Comparison of ENCODE assay signal across 8 mouse cellular contexts in the genomic region with DNA sequence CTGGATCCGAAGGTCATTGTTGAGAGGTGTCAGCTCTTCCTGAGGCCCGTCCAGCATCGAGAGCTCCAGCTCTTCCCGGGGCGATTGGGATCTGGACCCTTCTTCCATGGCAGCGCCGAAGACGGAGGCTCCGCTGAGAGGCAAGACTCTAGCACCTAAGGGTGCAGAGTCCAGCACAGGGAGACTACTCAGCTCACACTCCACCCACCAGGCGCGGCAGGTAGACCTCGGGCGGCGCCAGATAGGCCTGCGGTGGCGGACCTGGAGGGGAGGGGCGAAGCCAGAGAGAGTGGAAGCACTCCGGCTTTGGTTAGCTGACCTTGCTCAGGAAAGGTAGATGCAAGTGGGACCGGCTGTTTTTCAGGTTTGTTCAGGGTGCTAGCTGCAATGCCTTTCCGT. TPM values are rescaled to one million over a fixed set of nuclear protein-coding genes. Genes with fewer than 3 reads are reported as not detected.
DNase-seq lines count a peak whose midpoint lies in the region; ATAC-seq and TF ChIP-seq lines count a peak whose summit lies in the region.

A gene (minus strand): TSS at position 135 of the 399 bp plus-strand sequence.

- WGBS in heart, embryonic 16.5 days: 4% methylated on average over 20 of the region's 20 CpGs
- WGBS in embryonic facial prominence, embryonic 10.5 days: 3% methylated on average over 20 of the region's 20 CpGs
- 12% methylated on average over 20 of the region's 20 CpGs for WGBS in lung, adult 2 months
- 5% methylated on average over 20 of the region's 20 CpGs for WGBS in neural tube, embryonic 15.5 days

- H3K9ac ChIP-seq in heart, embryonic 16.5 days (ENCODE audit: low read length): peak within 1 kb of the TSS; percentile 54; the same call in 1 of the 2 replicates
- peak within 1 kb of the TSS; percentile 14; the same call in 1 of the 2 replicates for H3K9ac ChIP-seq in neural tube, embryonic 15.5 days (replicated peaks)

- H3K4me2 ChIP-seq in heart, embryonic 16.5 days (ENCODE audit: low read depth, low read length): peak within 1 kb of the TSS; percentile 84
- peak within 1 kb of the TSS; percentile 56 for H3K4me2 ChIP-seq in neural tube, embryonic 15.5 days

- ATAC-seq in heart, embryonic 16.5 days (replicated peaks; ENCODE audit: extremely low read depth, insufficient read depth, low FRiP score): no peak
- no peak for ATAC-seq in neural tube, embryonic 15.5 days (ENCODE audit: low FRiP score)

- no peak within 1 kb of the TSS for H3K27ac ChIP-seq in heart, embryonic 16.5 days (ENCODE audit: low read length)
- H3K27ac ChIP-seq in embryonic facial prominence, embryonic 10.5 days (replicated peaks): no peak within 1 kb of the TSS
- no peak within 1 kb of the TSS for H3K27ac ChIP-seq in neural tube, embryonic 15.5 days (replicated peaks)

- H3K4me1 ChIP-seq in heart, embryonic 16.5 days (ENCODE audit: control insufficient read depth, insufficient read depth, low read length): peaks cover 11% of the 10 kb centered on the region; the same call in 1 of the 2 replicates
- H3K4me1 ChIP-seq in embryonic facial prominence, embryonic 10.5 days: peaks cover 12% of the 10 kb centered on the region
- H3K4me1 ChIP-seq in lung, adult 2 months (ENCODE audit: control insufficient read depth, insufficient read depth, low read length): no peaks in the 10 kb centered on the region
- H3K4me1 ChIP-seq in neural tube, embryonic 15.5 days: peaks cover 7% of the 10 kb centered on the region

- no peak for TF ChIP-seq CTCF in lung, adult 2 months (IDR thresholded peaks at IDR 0.05; ENCODE audit: insufficient read depth, low read length)

- DNase-seq in heart, postnatal 14 days: no peak
- peak; percentile 23 for DNase-seq in embryonic facial prominence, embryonic 10.5 days (ENCODE audit: low spot score)
- peak; percentile 60 for DNase-seq in kidney, adult 18-20 months
- peak; percentile 43 for DNase-seq in lung, adult 2 months
- no peak for DNase-seq in layer of hippocampus, adult 8-10 months (ENCODE audit: low spot score in 2 of 2)
- no peak for DNase-seq in adrenal gland, postnatal 10 days

- intact Hi-C loops in heart, postnatal 14 days (cut with DNase I): no loop called here

- no peaks in the 10 kb centered on the region for H3K9me3 ChIP-seq in heart, embryonic 16.5 days (replicated peaks; ENCODE audit: control insufficient read depth, low read length)
- no peaks in the 10 kb centered on the region for H3K9me3 ChIP-seq in embryonic facial prominence, embryonic 10.5 days
- H3K9me3 ChIP-seq in neural tube, embryonic 15.5 days (replicated peaks): no peaks in the 10 kb centered on the region

- H3K27me3 ChIP-seq in heart, embryonic 16.5 days (ENCODE audit: control insufficient read depth, insufficient read depth, low read length): no peaks in the 10 kb centered on the region; the same call in 1 of the 2 replicates
- peaks cover 35% of the 10 kb centered on the region for H3K27me3 ChIP-seq in embryonic facial prominence, embryonic 10.5 days (replicated peaks; ENCODE audit: low read depth, poor library complexity, severe bottlenecking)
- H3K27me3 ChIP-seq in neural tube, embryonic 15.5 days (replicated peaks): peaks cover 13% of the 10 kb centered on the region; the same call in 1 of the 2 replicates

- no peaks in the 10 kb centered on the region for H3K36me3 ChIP-seq in heart, embryonic 16.5 days (ENCODE audit: control insufficient read depth, insufficient read depth)
- H3K36me3 ChIP-seq in embryonic facial prominence, embryonic 10.5 days (replicated peaks): no peaks in the 10 kb centered on the region
- no peaks in the 10 kb centered on the region for H3K36me3 ChIP-seq in neural tube, embryonic 15.5 days

- peak within 1 kb of the TSS; percentile 45 for H3K4me3 ChIP-seq in heart, embryonic 16.5 days (ENCODE audit: low read length)
- peak within 1 kb of the TSS; percentile 51 for H3K4me3 ChIP-seq in embryonic facial prominence, embryonic 10.5 days
- peak within 1 kb of the TSS; percentile 30 for H3K4me3 ChIP-seq in lung, adult 2 months (replicated peaks; ENCODE audit: extremely low read depth, low read depth, low read length)
- H3K4me3 ChIP-seq in neural tube, embryonic 15.5 days (replicated peaks): peak within 1 kb of the TSS; percentile 32

- TF ChIP-seq POLR2A in lung, adult 2 months (IDR thresholded peaks at IDR 0.05; ENCODE audit: borderline replicate concordance, extremely low read depth, low read depth, low read length): no peak

RNA-seq across cellular contexts. Expression of the gene that starts here (rescaled TPM):
- polyA plus RNA-seq in heart, embryonic 16.5 days (2015; fragmentation: Nextera tagmentation; extraction: Ambion mirVana): 0.09 and 0.11 TPM in 2 replicates
- not detected for total RNA-seq in heart, postnatal 14 days (2021)
- 0.09 TPM in 1 of 2 replicates, not detected in the other for polyA plus RNA-seq in embryonic facial prominence, embryonic 10.5 days (2016; fragmentation: Nextera tagmentation; extraction: Ambion mirVana)
- polyA plus RNA-seq in lung, adult 2 months (2012; rRNA removed): 0.05 and 0.17 TPM in 2 replicates
- 0.29 TPM in 1 of 2 replicates, not detected in the other for polyA plus RNA-seq in neural tube, embryonic 15.5 days (2015; fragmentation: Nextera tagmentation; extraction: Ambion mirVana)
- total RNA-seq in layer of hippocampus, adult 8-10 months (2022): under 1 TPM in 3 of 4 experiments, not detected in 1; 0.14 to 0.39 (median 0.18) TPM
- total RNA-seq in adrenal gland, postnatal 10 days (2021): under 1 TPM; 0.18 to 0.48 TPM

Comparison
In these comparisons a context has a peak if more than half of its experiments do, and no peak if none do; other contexts are left out.
1. Peak in DNase-seq and H3K4me3 ChIP-seq in embryonic facial prominence, embryonic 10.5 days; RNA of the gene not detected or under 1 TPM.
2. Peak in DNase-seq and H3K4me3 ChIP-seq in lung, adult 2 months; RNA of the gene not detected or under 1 TPM.